Mouse (Mus musculus) CH12.LX (cell line): Measurements from ENCODE around the gene Qser1. TPM values are rescaled to one million over a fixed set of nuclear protein-coding genes. Genes with fewer than 3 reads are reported as not detected.

Experiments used
- DNase-seq: peaks from one replicate; pipeline ENCODE4 v3.0.0-alpha.2; 2013; ENCODE audit errors: extremely low read depth
- H3K27ac ChIP-seq: 2 replicates; pipeline ENCODE4 v1.5.1; 2012; ENCODE audit warnings: low read depth, mild to moderate bottlenecking, control low read depth, moderate library complexity; ENCODE audit not compliant: insufficient read depth
- H3K27me3 ChIP-seq: replicated peaks from 2 replicates; pipeline ENCODE3; 2012; ENCODE audit warnings: inconsistent platforms
- H3K36me3 ChIP-seq, 2 experiments: replicated peaks in 1 of 2; 2 replicates each; pipeline versions ENCODE3 to v1.6.1; 2012; ENCODE audit warnings: inconsistent platforms in 1 of 2, low read length in 1 of 2, mild to moderate bottlenecking in 1 of 2, mixed read lengths in 1 of 2, moderate library complexity in 1 of 2; ENCODE audit not compliant: control insufficient read depth in 1 of 2, insufficient read depth in 1 of 2
- H3K4me1 ChIP-seq, 2 experiments: 2 replicates each; pipeline ENCODE4 v1.6.1; 2012; ENCODE audit warnings: inconsistent platforms in 1 of 2, moderate library complexity in 1 of 2; ENCODE audit not compliant: insufficient read depth in 2 of 2, control insufficient read depth in 1 of 2
- H3K4me2 ChIP-seq: 2 replicates; pipeline ENCODE4 v1.6.1; 2012; ENCODE audit warnings: low read depth, mild to moderate bottlenecking, control low read depth; ENCODE audit not compliant: poor library complexity, insufficient read depth, severe bottlenecking
- H3K4me3 ChIP-seq, 3 experiments: fragments of 150-350 bp in 1 of 3; sonication (generic) in 1 of 3; replicated peaks in 1 of 3; 2 replicates each; pipeline versions ENCODE3 to v1.5.1; 2011 to 2012; ENCODE audit warnings: low read depth in 2 of 3, low read length in 2 of 3, mild to moderate bottlenecking in 2 of 3, moderate library complexity in 2 of 3, control low read depth in 1 of 3, improper control_type of control experiment in 1 of 3, inconsistent platforms in 1 of 3, mixed read lengths in 1 of 3; ENCODE audit not compliant: poor library complexity in 1 of 3
- H3K79me2 ChIP-seq: replicated peaks from 2 replicates; pipeline ENCODE4 v1.6.1; 2012; ENCODE audit warnings: mild to moderate bottlenecking, moderate library complexity; ENCODE audit not compliant: control insufficient read depth, poor library complexity, insufficient read depth, severe bottlenecking; ENCODE audit errors: extremely low read depth
- H3K9ac ChIP-seq: 2 replicates; pipeline ENCODE4 v1.6.1; 2012; ENCODE audit warnings: low read depth, mild to moderate bottlenecking, control low read depth, moderate library complexity; ENCODE audit not compliant: insufficient read depth
- H3K9me3 ChIP-seq: replicated peaks from 2 replicates; pipeline ENCODE3; 2012; ENCODE audit warnings: low read length, inconsistent platforms, mixed read lengths
- BHLHE40 ChIP-seq: IDR thresholded peaks from 2 replicates; pipeline ENCODE4 v1.6.1; 2011; ENCODE audit warnings: mild to moderate bottlenecking, low read depth, low read length, improper control_type of control experiment
- CTCF ChIP-seq, 2 experiments: IDR thresholded peaks in 1 of 2; conservative IDR thresholded peaks in 1 of 2; 2 replicates each; pipeline ENCODE4 v1.5.1; 2011 to 2012; ENCODE audit warnings: low read depth in 2 of 2, low read length in 2 of 2, improper control_type of control experiment in 1 of 2, inconsistent platforms in 1 of 2, mild to moderate bottlenecking in 1 of 2, moderate library complexity in 1 of 2
- ELF1 ChIP-seq: IDR thresholded peaks from 2 replicates; pipeline ENCODE4 v1.6.1; 2014; ENCODE audit warnings: low read depth, mild to moderate bottlenecking, inconsistent platforms, low read length, improper control_type of control experiment
- ETS1 ChIP-seq: conservative IDR thresholded peaks from 2 replicates; pipeline ENCODE4 v1.6.1; 2012; ENCODE audit warnings: low read depth, mild to moderate bottlenecking, inconsistent platforms, low read length, improper control_type of control experiment, moderate library complexity
- GABPA ChIP-seq: IDR thresholded peaks from 2 replicates; pipeline ENCODE4 v1.6.1; 2012; ENCODE audit warnings: low read depth, low read length, improper control_type of control experiment, inconsistent platforms; ENCODE audit not compliant: insufficient replicate concordance
- JUND ChIP-seq: conservative IDR thresholded peaks from 2 replicates; pipeline ENCODE4 v1.6.1; 2011; ENCODE audit warnings: low read depth, low read length, improper control_type of control experiment
- MXI1 ChIP-seq: IDR thresholded peaks from 2 replicates; pipeline ENCODE4 v1.6.1; 2011; ENCODE audit warnings: mild to moderate bottlenecking, low read depth, low read length, improper control_type of control experiment
- MYC ChIP-seq: IDR thresholded peaks from 2 replicates; pipeline ENCODE4 v1.6.1; 2011; ENCODE audit warnings: low read depth, mild to moderate bottlenecking, improper control_type of control experiment, low read length
- NELFE ChIP-seq: IDR thresholded peaks from 2 replicates; pipeline ENCODE4 v1.6.1; 2011; ENCODE audit warnings: low read depth, low read length, improper control_type of control experiment
- NRF1 ChIP-seq: IDR thresholded peaks from 2 replicates; pipeline ENCODE4 v1.6.1; 2014; ENCODE audit warnings: low read depth, mild to moderate bottlenecking, inconsistent platforms, low read length, improper control_type of control experiment, moderate library complexity
- PAX5 ChIP-seq: IDR thresholded peaks from 2 replicates; pipeline ENCODE4 v1.6.1; 2012; ENCODE audit warnings: low read length, inconsistent platforms, mixed read lengths
- RAD21 ChIP-seq: IDR thresholded peaks from 2 replicates; pipeline ENCODE4 v1.6.1; 2011; ENCODE audit warnings: low read depth, mild to moderate bottlenecking, low read length, improper control_type of control experiment, moderate library complexity
- RCOR1 ChIP-seq: conservative IDR thresholded peaks from 2 replicates; pipeline ENCODE4 v1.6.1; 2012; ENCODE audit warnings: low read depth, mild to moderate bottlenecking, inconsistent platforms, low read length, improper control_type of control experiment
- SIN3A ChIP-seq: IDR thresholded peaks from 2 replicates; pipeline ENCODE4 v1.6.1; 2012; ENCODE audit warnings: low read length, improper control_type of control experiment, inconsistent platforms
- TBP ChIP-seq: conservative IDR thresholded peaks from 2 replicates; pipeline ENCODE4 v1.6.1; 2011; ENCODE audit warnings: low read depth, low read length, improper control_type of control experiment
- TCF12 ChIP-seq: IDR thresholded peaks from 2 replicates; pipeline ENCODE4 v1.6.1; 2014; ENCODE audit warnings: low read depth, mild to moderate bottlenecking, inconsistent platforms, low read length, improper control_type of control experiment
- UBTF ChIP-seq: IDR thresholded peaks from 2 replicates; pipeline ENCODE4 v1.6.1; 2012; ENCODE audit warnings: low read depth, mild to moderate bottlenecking, inconsistent platforms, low read length, improper control_type of control experiment, moderate library complexity
- USF1 ChIP-seq: IDR thresholded peaks from 2 replicates; pipeline ENCODE4 v1.6.1; 2014; ENCODE audit warnings: low read depth, mild to moderate bottlenecking, inconsistent platforms, low read length, improper control_type of control experiment
- USF2 ChIP-seq: conservative IDR thresholded peaks from 2 replicates; pipeline ENCODE4 v1.6.1; 2011; ENCODE audit warnings: low read depth, low read length, improper control_type of control experiment
- ZMIZ1 ChIP-seq: IDR thresholded peaks from 2 replicates; pipeline ENCODE4 v1.6.1; 2012; ENCODE audit warnings: low read depth, mild to moderate bottlenecking, inconsistent platforms, low read length, improper control_type of control experiment
- ZNF384 ChIP-seq: IDR thresholded peaks from 2 replicates; pipeline ENCODE4 v1.6.1; 2012; ENCODE audit warnings: low read depth, low read length, improper control_type of control experiment, inconsistent platforms
- dilution Hi-C: fragments of 300-500 bp; cut with MboI; formaldehyde crosslinking; loops from 2 replicates; pipeline ENCODE4 v1.14.3; 2020; ENCODE audit warnings: low sequenced_read_pairs; ENCODE audit not compliant: extremely low pct_unique_long_range_greater_than_20kb, extremely low pct_ligation_motif_present
- in situ Hi-C: fragments of 300-500 bp; cut with MboI; formaldehyde crosslinking; loops from 3 replicates; pipeline ENCODE4 v1.14.3; 2019; ENCODE audit warnings: low sequenced_read_pairs, low pct_ligation_motif_present, low pct_unique_long_range_greater_than_20kb, mixed read lengths
- polyA plus RNA-seq: library from polyadenylated mRNA; unstranded; fragments of >175 nt; gene quantifications from 2 replicates; pipeline ENCODE4 v1.2.1, GENCODE M21; 2012; ENCODE audit warnings: low read depth; ENCODE audit not compliant: insufficient read length
- total RNA-seq, 2 experiments: library from RNA; depleted of rRNA; stranded (reverse); fragments of 300-350 nt in 1 of 2; fragments of >200 nt in 1 of 2; gene quantifications; 2 replicates each; pipeline ENCODE4 v1.2.3; 2012 to 2014

Qser1 gene
- total and polyA plus RNA-seq, 3 experiments: 3.7 to 10.2 (median 6.8) TPM

DNA sequence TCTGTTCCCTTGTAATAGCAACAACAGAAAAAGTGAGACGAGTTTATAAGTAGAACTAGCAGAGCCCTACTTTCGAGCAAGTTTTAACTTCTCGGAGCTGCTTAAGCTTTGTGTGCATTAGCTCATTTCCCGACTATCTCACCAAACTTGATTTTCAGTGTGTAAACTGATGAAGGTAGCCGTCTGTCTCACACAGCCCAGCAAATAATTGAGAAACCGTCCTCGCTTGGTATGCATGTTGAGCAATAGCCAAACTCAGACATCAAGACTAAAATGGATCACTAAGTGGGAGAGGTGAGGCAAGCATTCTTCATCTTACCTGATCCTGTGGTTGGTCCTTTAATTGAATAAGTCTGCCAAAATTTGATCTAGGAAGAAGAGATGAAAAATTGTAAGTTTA is 25.2 kb upstream of the Qser1 start:
- no peaks in the 10 kb centered on the region; the same call in 1 of the 2 replicates for H3K79me2 ChIP-seq
- in situ Hi-C loops: no loop called here
- no peak for DNase-seq
- dilution Hi-C loops: no loop called here
- no peak for TF ChIP-seq UBTF
- TF ChIP-seq JUND: no peak
- no peak for TF ChIP-seq NELFE
- no peak for TF ChIP-seq ZMIZ1
- no peak for TF ChIP-seq SIN3A
- TF ChIP-seq ELF1: no peak
- no peak for TF ChIP-seq RAD21
- TF ChIP-seq ETS1: no peak
- TF ChIP-seq ZNF384: no peak
- no peak for TF ChIP-seq USF1
- TF ChIP-seq PAX5: no peak
- TF ChIP-seq, all 38 proteins: peak for 0
- Histone ChIP-seq H3K4me3 (no peak overlapping the region), H3K9me3 (no peaks in the 10 kb centered on the region), H3K27me3 (no peaks in the 10 kb centered on the region), H3K4me2 (no peak overlapping the region), H3K27ac (no peak overlapping the region), H3K9ac (no peak overlapping the region), H3K36me3 (peaks cover 31 to 73% of the 10 kb centered on the region in 2 experiments), H3K4me1 (peaks cover under 1 to 6% of the 10 kb centered on the region in 2 experiments)

- TF ChIP-seq MYC: 0 out of 2 replicates have a peak, but pooled peaks have one; percentile 31
- peak in 1 of 2 experiments; percentile 22; a peak in 2 of 4 replicates for TF ChIP-seq CTCF (conservative IDR thresholded peaks at IDR 0.05 in 1 of 2, IDR thresholded peaks at IDR 0.05 in 1 of 2; ENCODE audit: low read depth in 2 of 2, low read length in 2 of 2)
- no peak for TF ChIP-seq RCOR1
- Histone ChIP-seq H3K4me3 (no peak overlapping the region), H3K4me1 (no peaks in the 10 kb centered on the region), H3K4me2 (no peak overlapping the region), H3K27ac (no peak overlapping the region), H3K9me3 (no peaks in the 10 kb centered on the region), H3K27me3 (no peaks in the 10 kb centered on the region), H3K79me2 (no peaks in the 10 kb centered on the region; the same call in 1 of the 2 replicates), H3K9ac (no peak overlapping the region), H3K36me3 (peaks cover 33 to 74% of the 10 kb centered on the region in 2 experiments)
- no peak for DNase-seq
- in situ Hi-C loops (no loop called here), dilution Hi-C loops (no loop called here)
These were observed 24.4 kb upstream of the Qser1 start for GRCm38 (mm10) chr2:104840974-104841373.

- Histone ChIP-seq H3K27me3 (no peaks in the 10 kb centered on the region), H3K9ac (no peak overlapping the region), H3K27ac (no peak overlapping the region), H3K4me3 (no peak overlapping the region), H3K4me2 (no peak overlapping the region), H3K9me3 (no peaks in the 10 kb centered on the region), H3K36me3 (peaks cover 36 to 81% of the 10 kb centered on the region in 2 experiments), H3K4me1 (no peaks in the 10 kb centered on the region), H3K79me2 (peaks cover 5% of the 10 kb centered on the region; the same call in 1 of the 2 replicates)
- dilution Hi-C loops (no loop called here), in situ Hi-C loops (no loop called here)
- no peak for DNase-seq
- TF ChIP-seq ELF1: no peak
- TF ChIP-seq TBP: no peak
- TF ChIP-seq MXI1: no peak
- no peak for TF ChIP-seq NRF1
- no peak for TF ChIP-seq PAX5
- TF ChIP-seq ZMIZ1: no peak
- no peak for TF ChIP-seq USF2
- no peak for TF ChIP-seq BHLHE40
- TF ChIP-seq NELFE: no peak
- no peak for TF ChIP-seq GABPA
- no peak for TF ChIP-seq TCF12
- TF ChIP-seq JUND: no peak
These were observed 15.9 kb upstream of the Qser1 start for GRCm38 (mm10) chr2:104832486-104832885.
